Mouse (Mus musculus) CH12.LX (cell line): ENCODE data around the gene Btbd6.

Experiments used
- HCFC1 ChIP-seq: IDR thresholded peaks from 2 replicates; pipeline ENCODE4 v1.6.1; 2012; ENCODE audit warnings: low read depth, mild to moderate bottlenecking, inconsistent platforms, low read length, improper control_type of control experiment
- JUND ChIP-seq: conservative IDR thresholded peaks from 2 replicates; pipeline ENCODE4 v1.6.1; 2011; ENCODE audit warnings: low read depth, low read length, improper control_type of control experiment
- POLR2AphosphoS2 ChIP-seq: IDR thresholded peaks from 2 replicates; pipeline ENCODE4 v1.6.1; 2011; ENCODE audit warnings: low read depth, low read length, improper control_type of control experiment
- USF1 ChIP-seq: IDR thresholded peaks from 2 replicates; pipeline ENCODE4 v1.6.1; 2014; ENCODE audit warnings: low read depth, mild to moderate bottlenecking, inconsistent platforms, low read length, improper control_type of control experiment
- ZNF384 ChIP-seq: IDR thresholded peaks from 2 replicates; pipeline ENCODE4 v1.6.1; 2012; ENCODE audit warnings: low read depth, low read length, improper control_type of control experiment, inconsistent platforms

- TF ChIP-seq ZNF384 (no peak), POLR2AphosphoS2 (no peak), USF1 (no peak), HCFC1 (no peak), JUND (no peak)
Measured at GRCm38 (mm10) chr12:113011702-113012360, 35.5 kb downstream of the Btbd6 start.
